Mouse (Mus musculus) inflammation-experienced regulatory T-cells, adult 6 months (primary cell): ENCODE results near the gene Folr1. TPM values are rescaled to one million over a fixed set of nuclear protein-coding genes. Genes with fewer than 3 reads are reported as not detected.

Experiments
- ATAC-seq: one replicate; pipeline ENCODE4 v1.8.0; 2017
- polyA plus RNA-seq, 3 experiments: library from polyadenylated mRNA; unstranded; fragments of 100-300 nt; shearing (Covaris generic); gene quantifications; one replicate each; pipeline ENCODE4 v1.2.1; 2017

The Folr1 gene
- polyA plus RNA-seq, 3 experiments from 2014 or later: not detected

DNA sequence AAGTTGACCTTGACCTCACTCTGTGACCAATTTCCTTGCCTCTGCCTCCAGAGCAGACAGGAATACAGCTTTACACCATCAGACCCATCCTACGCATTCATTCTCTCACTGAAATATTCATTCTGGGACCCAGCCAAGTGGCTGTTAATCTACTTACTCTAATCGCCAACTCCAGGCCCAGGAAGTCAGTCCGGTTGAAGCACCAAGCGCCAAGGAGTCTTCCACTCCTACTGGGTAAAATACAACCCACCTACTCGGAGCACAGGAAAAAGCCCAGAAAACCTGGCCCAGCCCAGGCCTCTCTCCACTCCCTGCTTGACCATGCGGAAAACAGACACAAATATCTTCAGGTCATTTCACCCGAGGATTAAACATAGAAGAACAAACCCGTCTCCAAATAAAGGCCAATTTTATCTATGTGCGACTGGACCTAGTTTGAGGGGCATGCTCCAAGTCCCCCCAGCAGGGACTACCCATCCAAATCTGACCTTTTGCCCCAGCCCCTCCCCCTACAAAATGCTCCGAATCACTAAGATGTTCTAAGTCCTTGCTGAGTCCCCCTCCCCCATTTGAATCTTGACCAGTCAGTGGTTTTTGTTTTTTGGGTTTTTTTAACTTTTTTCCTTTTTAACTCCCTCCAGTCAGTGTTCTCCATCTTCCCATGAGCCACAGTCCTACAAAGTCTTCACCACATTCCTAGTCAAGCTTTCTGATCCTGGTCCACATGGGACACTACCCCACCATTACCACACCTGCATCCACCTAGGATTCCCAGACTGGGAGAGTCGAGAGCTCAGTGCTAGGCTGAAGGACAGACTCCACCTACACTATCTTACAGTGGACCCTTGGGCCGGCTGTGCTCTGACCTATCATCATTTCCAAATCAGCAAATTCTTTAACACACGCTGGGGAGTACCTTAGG, 2.1 kb downstream of the Folr1 start:
- no peak for ATAC-seq

DNA sequence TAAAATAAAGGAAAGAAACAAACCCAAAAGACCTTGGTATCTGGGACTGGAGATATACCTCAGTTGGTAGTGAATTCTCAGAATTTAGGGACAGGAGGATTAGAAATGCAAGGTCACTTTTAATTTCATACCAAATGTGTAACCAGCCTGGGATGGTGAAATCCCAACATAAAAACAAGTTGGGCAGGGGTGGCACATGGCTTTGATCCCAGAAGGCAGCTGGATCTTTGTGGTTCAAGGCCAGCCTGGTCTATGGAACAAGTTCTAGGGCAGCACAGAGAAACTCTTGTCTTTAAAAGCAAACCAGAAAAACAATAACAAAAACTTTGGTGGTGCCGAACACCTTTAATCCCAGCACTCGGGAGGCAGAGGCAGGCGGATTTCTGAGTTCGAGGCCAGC, 3.1 kb downstream of the Folr1 start:
- ATAC-seq: no peak

GRCm38 (mm10) chr7:101866491-101867265, 3.9 kb downstream of the Folr1 start:
- ATAC-seq: no peak

- ATAC-seq: no peak
These were observed 7.2 kb downstream of the Folr1 start, which contains the start of gene Anapc15 for GRCm38 (mm10) chr7:101863415-101863814. Gene Anapc15 (plus strand): TSS chr7:101863715.

DNA sequence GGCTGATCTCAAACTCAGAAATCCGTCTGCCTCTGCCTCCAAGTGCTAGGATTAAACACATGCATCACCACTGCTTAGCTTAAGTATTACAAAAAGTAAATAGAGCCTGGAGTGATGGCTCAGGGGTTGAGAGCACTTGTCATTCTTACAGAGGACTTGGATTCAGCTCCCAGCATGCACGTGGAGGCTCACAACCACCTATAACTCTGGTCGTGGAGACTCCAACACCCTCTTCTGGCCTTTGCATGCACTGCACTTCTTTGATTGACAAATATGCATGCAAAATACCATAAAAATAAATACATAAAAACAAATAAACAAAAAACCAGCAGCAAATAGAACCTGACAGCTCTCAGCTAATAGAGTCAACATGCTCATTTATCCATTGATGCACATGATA, 8.3 kb downstream of the Folr1 start:
- no peak for ATAC-seq

DNA sequence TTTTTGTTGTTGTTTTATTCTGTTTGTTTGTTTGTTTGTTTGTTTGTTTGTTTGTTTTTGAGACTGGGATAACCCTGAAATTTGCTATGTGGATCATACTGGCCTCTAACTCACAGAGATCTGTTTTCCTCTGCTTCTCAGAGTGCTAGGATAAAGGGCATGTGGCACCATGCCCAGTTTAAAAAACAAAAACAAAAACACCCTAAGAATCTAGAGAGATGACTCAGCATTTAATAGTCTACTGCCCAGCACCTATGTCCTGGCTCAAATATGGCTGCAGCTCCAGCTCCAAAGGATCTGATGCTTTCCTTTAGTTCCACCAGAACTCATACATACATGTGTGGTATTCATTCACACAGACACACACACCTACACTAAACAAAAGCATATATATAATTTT, 9.6 kb downstream of the Folr1 start:
- ATAC-seq: no peak

DNA sequence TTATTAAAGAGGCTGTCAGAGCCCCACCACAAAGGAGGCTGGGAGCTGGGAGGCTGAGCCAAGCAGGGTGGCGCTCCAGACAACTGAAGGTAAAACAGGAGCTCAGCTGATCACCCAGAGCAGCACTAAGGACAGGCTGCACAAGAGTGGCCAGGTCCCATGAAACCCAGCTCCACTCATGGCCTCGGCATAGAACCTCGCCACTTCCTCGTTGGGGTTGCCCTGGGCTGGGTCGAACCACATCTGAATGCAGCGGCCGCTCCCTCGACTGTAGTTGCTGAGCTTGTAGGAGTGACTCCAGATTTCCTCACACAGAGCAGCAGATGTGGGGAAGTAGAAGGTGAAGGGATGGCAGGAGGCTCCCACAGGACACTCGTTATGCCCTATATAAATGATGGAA, 12.2 kb downstream of the Folr1 start:
- ATAC-seq: no peak

- no peak for ATAC-seq
These were observed 13.5 kb downstream of the Folr1 start, which contains the start of gene Folr2 for GRCm38 (mm10) chr7:101857094-101857493. Gene Folr2 (minus strand): TSS chr7:101857194.

DNA sequence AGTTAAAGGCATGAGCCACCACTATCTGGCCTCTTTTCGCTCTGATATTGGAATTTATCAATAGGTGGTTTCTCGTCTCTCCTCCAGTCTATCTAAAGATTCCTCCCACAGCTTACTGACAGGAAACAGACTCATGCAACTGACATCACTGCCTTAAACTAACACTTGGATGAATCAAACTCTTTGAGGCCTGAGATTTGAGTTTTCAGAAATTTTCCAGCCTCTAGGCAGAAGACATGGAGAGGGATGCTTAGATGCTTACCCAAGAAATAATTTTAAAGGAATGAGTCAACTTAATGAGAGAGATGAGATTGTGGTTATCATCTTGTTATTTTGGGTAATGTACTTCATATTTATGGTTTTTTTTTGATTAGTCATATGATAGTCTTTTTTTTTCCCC, 16.8 kb downstream of the Folr1 start:
- no peak for ATAC-seq

- ATAC-seq: no peak
These were observed 17.7 kb downstream of the Folr1 start for GRCm38 (mm10) chr7:101852846-101853245.

DNA sequence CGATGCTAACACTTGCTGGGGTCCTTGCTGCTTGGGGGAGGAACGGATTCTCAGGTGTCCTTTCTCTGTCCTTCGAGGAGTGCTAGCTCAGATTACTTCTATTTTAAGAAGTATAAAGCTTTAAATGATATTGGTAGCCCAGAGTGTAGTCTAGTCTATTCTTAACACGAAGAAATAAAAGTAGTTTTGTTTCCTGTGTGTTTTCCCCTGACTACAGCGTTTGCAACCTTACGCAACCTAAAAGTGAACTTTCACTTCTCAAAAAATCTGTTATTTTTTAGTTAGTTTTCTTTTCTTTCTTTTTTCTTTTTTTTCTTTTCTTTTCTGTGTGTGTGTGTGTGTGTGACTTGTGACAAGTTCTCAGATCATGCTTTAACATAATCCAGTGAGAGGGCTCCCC, 18.9 kb downstream of the Folr1 start:
- ATAC-seq: no peak

GRCm38 (mm10) chr7:101847934-101848333, 22.7 kb downstream of the Folr1 start:
- ATAC-seq: no peak

GRCm38 (mm10) chr7:101844186-101844585, 26.4 kb downstream of the Folr1 start:
- no peak for ATAC-seq

DNA sequence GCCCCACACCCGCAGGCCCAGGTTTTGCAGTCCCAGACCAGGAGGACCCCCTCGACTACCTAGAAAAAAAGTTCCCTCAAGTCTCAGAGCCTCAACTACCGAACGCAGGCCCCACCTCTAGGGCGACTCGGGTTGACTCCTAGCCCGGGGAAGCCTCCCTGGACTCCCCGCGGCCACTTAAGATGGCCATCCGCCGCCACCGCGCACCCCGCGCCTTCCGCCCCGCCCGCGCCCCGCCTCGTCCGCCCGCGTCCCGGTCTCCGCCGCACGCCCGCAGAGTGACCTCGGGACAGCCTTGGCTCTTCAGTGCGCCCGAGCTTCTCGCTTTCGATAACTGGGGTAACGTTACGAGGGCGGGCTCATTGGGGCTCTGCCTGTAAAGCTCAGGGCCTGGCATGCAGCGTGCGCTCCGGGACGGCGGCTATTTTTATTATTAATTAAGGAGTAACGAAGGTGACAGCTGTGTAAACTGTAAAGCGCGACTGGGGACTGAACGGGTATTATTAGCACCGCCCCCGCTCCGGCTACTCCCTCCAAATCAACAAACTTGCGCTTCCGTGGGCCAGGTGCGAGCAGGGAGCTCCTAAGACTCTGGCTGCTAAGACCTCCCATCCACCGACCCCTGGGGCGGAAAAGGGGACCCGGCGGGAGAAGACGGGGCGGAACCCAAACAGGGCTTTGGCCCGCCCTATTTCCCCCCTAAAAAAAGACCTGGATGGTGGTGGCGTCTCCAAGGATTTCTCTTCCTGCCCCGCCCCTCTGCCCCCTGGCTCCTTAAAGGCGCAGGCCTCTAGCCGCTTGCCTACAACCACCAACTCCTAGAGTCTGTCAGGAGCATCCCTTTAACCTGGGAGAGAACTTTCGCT, 32.7 kb downstream of the Folr1 start, which contains the start of gene Inppl1:
Gene Inppl1 (minus strand): TSS at position 624 of the 866 bp plus-strand sequence.
- ATAC-seq: peak; percentile 37

DNA sequence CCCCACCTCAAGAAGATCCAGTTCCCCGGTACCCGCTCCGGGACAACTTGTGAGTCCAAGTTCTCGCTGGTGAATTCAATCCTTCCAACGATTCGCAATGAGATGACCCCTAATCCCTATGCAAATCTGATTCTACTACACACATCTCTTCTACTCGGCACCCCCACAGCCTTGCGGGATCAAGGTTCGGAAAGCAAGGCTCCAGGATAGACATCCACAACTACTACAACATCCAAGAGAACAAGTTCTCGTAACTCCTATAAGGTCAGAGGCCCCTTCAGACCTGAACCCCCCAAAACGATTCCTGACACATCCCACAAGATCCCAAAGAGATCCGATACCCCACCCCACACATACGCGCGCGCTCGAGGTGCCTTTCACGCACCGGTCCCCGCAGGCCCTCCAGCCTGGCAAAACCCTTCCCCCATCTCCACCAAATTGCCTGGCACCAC, 33.4 kb downstream of the Folr1 start:
- ATAC-seq: peak; percentile 10

DNA sequence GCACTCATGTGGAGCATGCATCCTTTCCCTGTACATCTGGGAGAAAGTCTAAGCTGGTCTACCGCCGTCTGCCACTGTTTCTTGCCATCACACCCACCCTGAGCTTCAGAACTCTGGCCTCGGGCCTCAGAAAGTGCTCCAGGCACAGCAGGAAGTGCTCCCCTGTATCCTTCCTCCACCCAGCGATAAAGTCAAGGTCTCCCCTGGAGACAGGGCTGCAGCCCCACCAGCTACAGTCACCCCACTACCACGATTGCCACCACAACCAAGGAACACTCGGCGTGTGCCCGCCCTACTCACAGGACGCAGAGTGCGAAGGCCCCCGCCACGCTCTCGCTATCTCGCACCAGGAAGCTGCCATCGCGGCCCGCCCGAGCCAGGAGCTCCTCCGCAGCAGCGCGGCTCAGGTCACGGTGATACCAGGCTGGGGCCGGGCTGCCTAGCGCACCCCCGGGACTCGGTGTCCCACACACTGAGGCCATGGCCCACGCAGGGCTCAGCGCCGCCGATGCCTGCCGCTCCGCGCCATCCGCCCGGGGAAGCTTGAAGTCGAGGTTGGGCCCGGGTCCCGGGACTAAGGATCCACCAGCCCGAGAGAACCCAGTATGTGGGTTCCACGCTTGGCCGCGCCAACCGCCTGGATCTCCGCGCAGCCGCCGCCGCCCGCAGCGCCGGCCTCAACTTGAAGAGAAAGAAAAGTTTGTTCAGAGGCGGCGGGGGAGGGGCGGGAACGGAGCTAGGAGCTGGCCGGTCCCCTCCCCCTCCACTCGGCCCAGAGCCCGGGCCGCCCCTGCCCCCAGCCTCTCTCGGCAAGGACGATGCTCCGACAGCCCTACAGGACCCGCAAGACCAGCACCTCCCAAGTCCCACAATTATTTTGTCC, 34.1 kb downstream of the Folr1 start:
- peak; percentile 61 for ATAC-seq

GRCm38 (mm10) chr7:101835457-101836109, 35.0 kb downstream of the Folr1 start:
- ATAC-seq: no peak

- ATAC-seq: no peak
These were observed 35.7 kb downstream of the Folr1 start for GRCm38 (mm10) chr7:101834903-101835302.

DNA sequence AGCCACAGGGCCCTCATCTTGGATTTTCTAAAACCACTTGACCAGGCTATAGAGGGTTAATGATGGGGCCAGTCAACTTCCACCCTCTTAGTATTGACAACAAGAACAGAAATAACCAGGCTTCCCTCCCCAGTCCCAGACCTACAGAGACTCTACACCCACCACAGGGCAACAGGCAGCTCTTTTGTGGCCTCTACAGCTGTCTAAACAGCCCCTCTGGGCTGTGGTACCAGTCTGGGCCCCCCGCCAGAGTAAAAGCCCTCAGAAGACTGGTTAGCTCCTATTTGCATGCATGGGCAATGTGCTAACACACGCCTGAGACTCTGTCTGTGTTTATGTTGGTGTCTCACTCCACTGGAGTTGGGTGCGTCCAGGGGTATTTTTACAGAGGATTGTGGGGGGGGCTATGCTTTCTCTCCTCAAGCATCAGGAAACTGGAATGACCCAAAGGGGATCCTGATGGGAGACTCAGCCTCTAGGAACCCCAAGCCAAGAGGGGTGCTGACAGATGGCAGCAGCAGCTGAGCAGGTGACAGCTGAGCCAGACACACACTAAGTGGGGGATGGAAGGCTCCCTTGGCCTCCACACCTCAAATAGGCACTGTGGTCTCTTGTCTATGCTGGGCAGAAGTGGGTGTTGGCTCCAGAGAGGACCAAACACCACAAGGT, 36.5 kb downstream of the Folr1 start:
- no peak for ATAC-seq

DNA sequence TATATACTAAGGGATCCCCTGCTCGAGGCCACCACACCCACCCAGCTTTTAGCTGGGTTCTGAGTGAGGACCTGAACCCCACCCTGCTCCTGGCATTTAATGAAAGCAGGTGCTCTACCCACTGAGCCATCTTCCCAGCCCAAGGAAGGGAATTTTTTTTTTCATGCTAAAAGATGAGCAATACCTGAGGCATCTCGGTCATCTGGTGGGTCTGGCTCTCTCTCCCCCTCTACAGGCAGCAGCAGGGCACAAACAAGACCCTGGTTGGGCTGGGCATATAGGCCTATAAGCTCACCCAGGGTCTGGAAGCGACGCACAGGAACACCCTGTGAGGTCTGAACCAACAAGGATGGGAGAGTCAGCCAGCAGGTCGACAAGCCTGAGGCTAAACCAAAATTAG, 37.2 kb downstream of the Folr1 start:
- no peak for ATAC-seq
